Mouse (Mus musculus): ENCODE measurements at regions not wholly inside any gene's neighbourhood (a gene's known extent, or its start where the extent isn't known, plus 50 kb on each side); places are given as distances from the start of the nearest gene placed in this dataset.
"Not testable (repeated sequence)": the region's sequence is repeated elsewhere in the genome, so short reads cannot be mapped to it uniquely, and the experiment has no call there.

DNA sequence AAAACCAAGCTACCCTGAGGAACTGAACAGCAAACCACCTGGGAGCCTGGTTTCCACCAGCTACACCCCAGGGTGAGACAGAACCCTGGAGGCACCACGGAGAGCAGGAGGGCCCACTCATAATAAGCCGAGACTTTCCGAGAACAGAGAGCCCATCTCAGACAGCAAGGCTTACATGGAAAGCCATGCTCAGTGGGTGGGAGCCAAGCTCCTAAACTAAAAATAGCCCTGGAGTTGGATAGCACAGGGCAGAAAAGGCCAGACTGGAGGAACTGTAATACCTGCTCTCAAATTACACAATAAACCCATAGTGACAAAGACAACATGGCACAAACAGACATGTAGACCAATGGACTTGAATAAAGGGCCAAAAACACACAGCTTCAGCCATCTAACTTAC is 69.9 kb downstream of the Fbxo4 start:
- no peak for DNase-seq (ENCODE audit: low spot score in 2 of 2)
- intact Hi-C loops (cut with DNase I): loop anchor here (2.0 to 5.0 kb wide), 2 partner anchors 553 to 707 kb away; no protein-coding TSS in a partner anchor

DNA sequence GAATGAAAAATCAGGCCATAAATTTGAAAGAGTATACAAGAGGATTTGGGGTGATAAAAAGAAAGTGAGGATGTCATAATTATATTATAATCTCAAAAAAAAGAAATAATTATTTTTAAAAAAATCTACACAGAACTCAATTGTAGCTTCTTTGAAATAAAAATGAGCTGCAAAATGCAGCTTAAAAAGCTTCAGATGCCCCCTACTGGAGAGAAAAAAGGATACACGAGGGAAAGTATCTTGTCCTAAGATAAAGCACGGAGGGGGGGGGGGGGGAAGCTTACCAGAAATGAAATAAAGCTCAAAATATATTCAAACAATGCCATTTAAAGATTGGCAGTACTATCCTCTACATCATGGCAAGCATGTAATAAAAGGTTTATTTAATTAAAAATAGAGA is 70.7 kb downstream of the Fbxo4 start:
- intact Hi-C loops (cut with DNase I): loop anchor here (2.0 to 5.0 kb wide), 2 partner anchors 552 to 706 kb away; no protein-coding TSS in a partner anchor
- DNase-seq (ENCODE audit: low spot score in 2 of 2): peak; percentile 4 to 36

DNA sequence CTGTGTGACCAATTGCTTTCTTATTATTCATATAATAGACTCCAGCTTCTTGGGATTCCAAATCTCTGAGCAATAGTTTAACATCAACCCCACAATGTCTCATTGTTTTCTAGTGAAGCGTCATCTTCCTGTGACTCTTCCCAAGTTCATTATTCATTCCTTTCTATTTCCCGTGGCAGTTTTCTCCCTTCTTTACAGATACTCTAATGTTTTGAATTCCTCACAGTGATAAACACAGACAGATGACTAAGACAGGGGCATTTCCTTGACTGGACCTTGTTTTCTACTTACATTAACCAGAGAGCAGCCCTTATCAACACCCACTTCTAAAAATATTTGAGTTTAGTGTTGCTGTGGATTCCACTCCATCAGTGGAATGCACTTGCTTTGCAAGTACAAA is 73.8 kb downstream of the Fbxo4 start:
- intact Hi-C loops (cut with DNase I): loop anchor here (5.0 kb wide), 1 partner anchor 703 kb away; no protein-coding TSS in a partner anchor
- no peak for DNase-seq (ENCODE audit: low spot score in 2 of 2)

DNA sequence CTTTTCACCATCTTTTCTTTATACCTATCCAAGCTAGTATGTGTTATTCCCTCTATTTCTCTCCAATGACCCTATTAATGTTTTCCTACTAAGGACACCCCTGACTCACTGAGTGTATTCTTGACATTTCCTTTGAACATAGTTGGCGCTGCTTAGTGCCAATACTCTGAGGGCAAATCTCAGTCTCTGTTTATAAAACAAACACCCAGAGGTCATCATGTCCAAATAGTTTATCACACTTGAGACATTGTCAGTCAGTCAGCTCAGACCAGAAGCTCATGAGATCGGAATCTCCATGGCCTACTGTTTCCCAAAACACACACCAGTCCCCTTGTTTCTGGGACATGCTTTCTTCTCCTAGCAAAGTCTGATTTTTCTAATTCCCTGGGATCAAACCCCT is 100.9 kb downstream of the Fbxo4 start:
- no peak for DNase-seq (ENCODE audit: low spot score in 2 of 2)
- intact Hi-C loops (cut with DNase I): no loop called here

DNA sequence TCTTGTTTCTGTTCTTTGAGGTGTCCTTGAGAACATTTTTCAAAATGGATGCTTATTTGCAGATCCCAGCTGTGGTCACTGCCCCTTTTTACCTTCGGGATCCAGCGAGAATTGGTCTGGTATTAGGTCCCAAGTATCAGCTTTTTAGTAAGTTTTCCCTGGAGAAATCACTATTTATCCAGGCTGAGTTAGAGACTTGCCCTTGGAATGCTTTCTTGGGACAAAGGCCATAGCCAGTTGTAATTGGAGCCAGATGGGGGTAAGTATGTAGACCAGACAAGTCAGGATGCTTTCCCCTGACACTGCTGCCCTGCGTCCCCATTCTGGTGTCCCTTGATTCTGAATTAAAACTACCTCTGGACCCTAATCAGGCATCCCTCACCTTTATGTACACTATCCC is 101.9 kb downstream of the Fbxo4 start:
- no peak for DNase-seq (ENCODE audit: low spot score in 2 of 2)
- intact Hi-C loops (cut with DNase I): no loop called here

DNA sequence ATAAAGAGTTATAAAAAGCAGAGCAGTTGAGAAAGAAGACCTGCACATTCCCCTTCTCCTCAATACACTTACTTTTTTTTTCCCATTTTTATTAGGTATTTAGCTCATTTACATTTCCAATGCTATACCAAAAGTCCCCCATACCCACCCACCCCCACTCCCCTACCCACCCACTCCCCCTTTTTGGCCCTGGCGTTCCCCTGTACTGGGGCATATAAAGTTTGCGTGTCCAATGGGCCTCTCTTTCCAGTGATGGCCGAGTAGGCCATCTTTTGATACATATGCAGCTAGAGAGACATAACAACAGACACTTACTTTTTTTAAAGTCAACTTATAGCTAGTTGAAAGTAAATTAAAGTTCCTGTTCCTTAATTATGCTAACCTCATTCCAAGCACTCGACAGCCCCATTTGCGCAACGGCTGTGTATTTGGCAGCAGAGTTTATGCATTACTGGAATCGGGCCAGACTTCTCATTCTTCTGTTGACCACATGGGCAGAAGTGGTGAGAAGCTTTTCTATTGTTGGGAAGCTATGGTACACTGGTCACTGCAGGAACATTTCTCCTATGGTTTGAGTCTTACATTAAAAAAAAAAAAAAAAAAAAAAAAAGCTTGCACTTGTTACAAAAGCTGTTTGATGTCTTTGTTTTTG is 104.0 kb downstream of the Fbxo4 start:
- intact Hi-C loops (cut with DNase I): not testable (repeated sequence)
- DNase-seq (ENCODE audit: low spot score in 2 of 2): peak; percentile 1 to 4

DNA sequence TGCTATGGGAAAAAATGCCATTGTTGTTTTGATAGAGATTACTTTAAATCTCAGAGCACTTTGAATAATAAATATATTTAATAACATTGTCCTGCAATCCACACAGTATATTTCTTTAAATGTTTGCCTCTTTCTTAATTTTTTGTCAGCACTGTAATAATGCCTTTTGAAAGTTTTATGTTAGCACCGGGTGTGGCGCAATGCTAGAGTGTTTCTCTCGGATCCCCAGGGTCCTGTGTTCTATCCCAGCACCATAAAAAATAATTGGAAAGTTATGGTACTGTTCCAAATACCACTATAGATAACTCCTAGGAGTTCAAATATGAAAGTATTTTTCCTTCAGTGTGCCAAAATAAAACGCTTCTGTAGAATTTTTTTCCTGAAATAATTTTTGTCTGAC is 147.6 kb downstream of the Fbxo4 start:
- intact Hi-C loops (cut with DNase I): no loop called here
- DNase-seq (ENCODE audit: low spot score in 2 of 2): no peak

DNA sequence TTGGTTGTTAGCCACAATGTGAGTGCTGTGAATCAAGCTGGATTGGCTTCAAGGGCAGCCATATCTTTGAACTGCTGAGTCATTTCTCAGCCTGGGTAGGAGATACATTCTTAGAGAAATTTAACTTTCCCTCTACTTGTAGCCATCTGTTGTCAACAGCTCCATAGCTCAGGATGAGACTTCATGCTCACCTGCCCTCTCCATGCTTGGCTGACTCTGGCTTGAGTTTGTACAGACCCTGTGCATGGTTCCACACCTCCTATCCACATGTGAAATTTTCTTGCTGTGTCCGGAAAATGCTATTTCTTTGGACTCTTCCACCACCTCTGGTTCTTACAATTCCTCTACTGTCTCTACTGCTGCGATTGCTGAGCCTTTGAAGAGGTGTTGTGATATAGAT is 173.9 kb downstream of the Fbxo4 start:
- DNase-seq (ENCODE audit: low spot score in 2 of 2): no peak

DNA sequence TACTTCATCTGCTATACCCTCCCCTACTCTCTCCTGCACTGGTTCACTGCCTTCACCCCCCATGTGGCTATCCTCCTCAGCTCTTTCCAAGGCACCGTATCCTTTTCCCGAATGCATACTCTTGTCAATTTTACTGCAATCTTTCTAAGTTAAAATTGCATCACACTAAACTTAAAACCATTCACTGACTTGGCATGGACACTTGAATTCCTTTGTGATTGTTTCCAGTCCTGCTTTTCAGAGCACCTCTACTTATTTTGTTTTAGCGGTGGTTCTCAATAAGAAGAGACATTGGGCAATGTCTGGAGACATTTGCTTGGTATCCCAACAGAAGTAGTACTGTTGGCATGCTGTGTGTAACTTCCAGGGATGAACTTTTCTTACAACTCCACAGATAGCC is 192.6 kb upstream of the Ghr start:
- intact Hi-C loops (cut with DNase I): no loop called here
- no peak for DNase-seq (ENCODE audit: low spot score in 2 of 2)

More for the DNA sequence above, 173.9 kb downstream of the Fbxo4 start:
- intact Hi-C loops (cut with DNase I): no loop called here

DNA sequence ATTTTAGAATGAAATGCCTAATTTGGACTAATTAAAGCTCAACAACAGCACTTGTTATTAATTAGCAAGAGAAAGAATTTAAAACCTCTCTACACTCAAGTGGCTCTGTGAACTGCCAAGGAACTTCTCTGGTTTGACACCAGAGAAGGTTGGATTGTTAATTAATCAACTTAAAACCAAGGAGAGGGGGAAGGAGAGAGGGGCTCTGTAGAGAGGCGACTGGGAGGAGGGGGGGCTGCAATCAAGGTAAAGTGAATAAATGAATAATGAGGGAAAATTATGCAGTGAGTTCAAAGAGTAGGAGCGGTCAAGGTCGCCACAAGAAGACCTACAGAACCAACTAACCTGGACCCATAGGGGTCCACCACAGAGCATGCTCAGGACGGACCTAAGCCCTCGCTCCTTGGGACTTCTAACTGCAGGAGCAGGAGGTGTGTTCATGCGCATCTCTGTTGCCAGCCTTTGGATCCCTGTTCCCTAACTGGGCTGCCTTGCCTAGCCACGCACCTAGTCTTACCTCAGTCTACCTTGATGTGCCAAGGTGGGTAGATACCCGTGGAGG is 189.0 kb upstream of the Ghr start:
- intact Hi-C loops (cut with DNase I): no loop called here
- no peak for DNase-seq (ENCODE audit: low spot score in 2 of 2)

DNA sequence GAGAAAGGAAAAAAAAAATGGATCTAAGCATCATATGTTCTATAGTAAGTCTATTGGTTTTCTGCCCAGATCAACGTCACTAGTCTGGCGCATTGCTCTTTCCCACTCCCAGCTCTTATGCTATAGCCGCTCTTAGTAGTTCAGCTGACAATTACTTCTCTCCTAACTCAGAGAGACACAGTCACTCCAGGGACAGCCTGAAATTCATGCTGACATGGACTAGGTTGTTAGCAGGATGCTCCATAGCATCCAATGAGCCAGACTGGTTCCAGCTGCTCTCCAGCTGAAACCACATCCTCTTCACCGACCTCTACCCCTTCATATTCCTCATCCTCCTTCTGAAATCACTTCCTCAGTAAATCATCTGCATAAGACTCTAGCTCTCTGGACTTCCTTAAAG is 187.0 kb upstream of the Ghr start:
- intact Hi-C loops (cut with DNase I): no loop called here
- DNase-seq (ENCODE audit: low spot score in 2 of 2): peak in 1 of 2 experiments; percentile 6

DNA sequence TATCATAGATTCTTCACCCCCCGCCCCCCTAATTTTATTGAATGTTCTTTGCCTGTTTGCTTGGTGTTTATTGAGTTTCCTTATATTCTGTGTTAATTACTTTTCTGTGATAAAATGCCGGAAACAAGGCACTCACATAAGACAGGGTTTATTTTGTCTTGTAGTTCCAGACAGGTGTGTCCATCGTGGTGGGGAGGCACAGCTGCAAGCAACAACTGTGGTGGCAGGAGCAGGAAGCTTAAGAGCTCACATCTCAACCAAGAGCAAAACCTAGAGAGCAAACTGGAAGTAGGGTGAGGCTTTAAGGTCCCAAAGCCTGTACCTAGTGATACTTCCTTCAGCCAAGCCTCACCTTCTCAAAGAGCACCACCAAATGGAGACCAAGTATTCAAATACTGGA is 181.4 kb upstream of the Ghr start:
- DNase-seq (ENCODE audit: low spot score in 2 of 2): no peak
- intact Hi-C loops (cut with DNase I): no loop called here

DNA sequence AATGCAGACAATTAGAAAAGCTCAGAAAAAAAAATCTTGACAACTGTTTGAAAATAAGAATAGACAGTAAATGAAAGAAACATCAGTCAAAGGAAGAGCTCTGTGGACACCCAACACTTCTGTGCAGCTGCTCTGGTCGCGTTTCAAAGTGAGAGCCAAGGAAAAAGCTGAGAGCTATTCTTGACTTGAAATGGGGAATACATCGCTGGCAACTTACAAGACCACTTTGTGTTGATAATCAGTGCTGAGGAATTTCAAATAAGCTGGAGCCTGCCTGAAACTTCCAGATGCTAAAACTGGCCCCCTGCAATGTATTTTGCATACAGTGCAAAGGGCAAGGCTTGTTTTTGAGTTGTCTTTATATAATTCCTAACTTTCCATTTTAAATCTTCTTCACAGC is 177.1 kb upstream of the Ghr start:
- intact Hi-C loops (cut with DNase I): no loop called here
- DNase-seq (ENCODE audit: low spot score in 2 of 2): no peak

DNA sequence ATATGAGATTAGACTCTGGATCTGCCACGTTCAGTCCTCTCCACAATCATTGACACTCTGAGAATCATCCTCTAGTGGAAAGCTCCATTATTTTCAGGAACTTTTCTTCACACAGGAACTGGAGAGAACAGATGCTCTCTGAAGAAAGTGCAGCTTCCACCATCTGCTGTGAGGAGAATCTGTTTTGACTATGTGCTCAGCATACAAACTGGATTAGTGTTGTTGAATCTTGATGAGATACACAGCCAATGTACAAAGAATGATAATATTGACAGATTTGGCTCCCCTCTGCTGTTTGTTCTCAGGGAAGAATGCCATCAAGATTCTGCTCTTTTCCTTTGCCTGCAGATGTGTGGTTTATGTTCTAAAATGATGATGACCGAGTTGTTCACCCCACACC is 172.3 kb upstream of the Ghr start:
- intact Hi-C loops (cut with DNase I): loop anchor here (5.0 to 10.0 kb wide), 2 partner anchors 173 to 411 kb away; partner anchors contain the start of gene Ghr
- DNase-seq (ENCODE audit: low spot score in 2 of 2): peak; percentile 54 to 87

DNA sequence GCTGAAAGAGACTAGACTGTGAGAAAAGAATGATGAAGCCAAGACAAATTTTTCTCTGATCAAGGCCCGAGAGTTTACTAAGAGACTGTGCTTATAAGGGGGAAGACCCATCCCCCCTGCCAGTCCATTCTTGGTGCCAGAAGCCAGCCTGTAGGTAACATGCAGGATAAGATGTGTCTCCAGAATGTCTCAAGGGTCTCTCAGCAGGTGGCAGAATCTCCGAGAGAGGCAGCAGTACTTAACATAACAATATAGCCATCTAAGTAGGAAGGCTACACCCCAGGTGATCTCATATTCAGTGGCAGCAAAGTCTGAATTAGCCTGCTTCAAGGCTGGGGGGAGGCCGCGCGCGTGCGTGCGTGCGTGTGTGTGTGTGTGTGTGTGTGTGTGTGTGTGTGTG is 164.8 kb upstream of the Ghr start:
- intact Hi-C loops (cut with DNase I); DNase-seq (ENCODE audit: low spot score in 2 of 2): not testable (repeated sequence)

DNA sequence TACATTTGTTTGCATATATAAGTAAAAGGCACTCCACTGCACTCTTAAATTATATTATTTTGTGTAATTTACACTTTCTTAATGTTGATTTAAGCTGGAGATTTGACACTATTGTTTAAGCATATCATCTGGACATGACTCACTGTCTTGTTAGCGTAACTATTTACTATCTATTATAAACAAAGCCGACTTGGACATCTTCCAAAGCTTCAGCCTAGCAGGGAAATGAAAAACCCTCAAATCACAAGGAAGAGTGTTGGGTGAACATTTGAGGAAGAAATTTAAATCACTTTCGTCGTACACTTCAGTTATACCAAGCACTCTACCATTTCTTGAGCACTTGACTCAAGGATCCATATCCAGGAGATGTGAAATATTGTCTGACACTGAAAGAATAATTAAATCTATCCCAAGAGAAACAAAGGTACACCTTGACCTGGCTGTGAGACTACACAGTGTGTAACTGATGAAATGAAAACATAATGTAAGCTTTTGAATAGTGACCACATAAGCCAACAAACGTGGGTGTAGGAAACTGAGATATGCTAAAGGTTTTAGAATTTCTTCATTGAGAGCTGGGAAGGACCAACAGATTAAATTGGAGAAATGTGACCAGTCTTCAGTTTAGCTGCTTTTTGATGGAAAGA is 160.0 kb upstream of the Ghr start:
- no peak for DNase-seq (ENCODE audit: low spot score in 2 of 2)
- intact Hi-C loops (cut with DNase I): no loop called here

DNA sequence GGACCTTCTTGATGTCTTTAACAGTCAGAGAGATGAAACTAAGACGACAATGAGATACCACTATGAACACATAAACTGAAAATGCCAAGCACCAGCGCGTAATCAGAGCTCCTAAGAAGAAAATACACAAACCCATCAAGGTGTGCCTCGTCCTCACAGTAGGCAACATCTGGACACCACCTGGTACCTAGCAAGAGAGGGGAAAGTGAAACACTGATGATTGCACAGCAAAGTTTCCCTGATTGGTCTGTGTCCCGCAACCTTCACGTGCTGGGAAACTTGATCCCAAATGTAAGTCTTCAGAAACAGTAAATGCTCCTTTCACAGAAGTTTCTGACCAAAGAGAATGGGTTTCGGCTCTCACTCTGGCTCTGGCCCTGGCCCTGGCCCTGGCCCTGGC is 158.9 kb upstream of the Ghr start:
- no peak for DNase-seq (ENCODE audit: low spot score in 2 of 2)
- intact Hi-C loops (cut with DNase I): no loop called here

DNA sequence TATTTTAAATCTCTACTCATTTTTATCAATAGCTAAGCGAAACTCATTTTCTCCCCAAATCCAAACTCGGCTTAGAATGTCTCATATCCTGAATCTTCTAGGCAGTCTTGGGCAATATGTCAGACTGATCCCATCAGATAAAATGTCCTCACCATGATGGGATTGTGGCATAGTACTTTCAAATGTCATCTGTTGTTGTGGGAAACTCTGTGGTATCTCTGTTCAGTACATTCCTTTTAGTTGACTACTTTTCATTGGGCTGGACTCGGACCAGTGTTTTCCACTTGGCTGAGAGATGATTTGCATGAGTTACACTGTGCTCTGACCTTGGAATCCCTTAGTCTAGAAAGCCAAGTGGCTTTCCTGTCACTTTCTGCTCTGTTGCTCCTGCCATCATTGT is 141.9 kb upstream of the Ghr start:
- intact Hi-C loops (cut with DNase I): no loop called here
- DNase-seq (ENCODE audit: low spot score in 2 of 2): no peak

DNA sequence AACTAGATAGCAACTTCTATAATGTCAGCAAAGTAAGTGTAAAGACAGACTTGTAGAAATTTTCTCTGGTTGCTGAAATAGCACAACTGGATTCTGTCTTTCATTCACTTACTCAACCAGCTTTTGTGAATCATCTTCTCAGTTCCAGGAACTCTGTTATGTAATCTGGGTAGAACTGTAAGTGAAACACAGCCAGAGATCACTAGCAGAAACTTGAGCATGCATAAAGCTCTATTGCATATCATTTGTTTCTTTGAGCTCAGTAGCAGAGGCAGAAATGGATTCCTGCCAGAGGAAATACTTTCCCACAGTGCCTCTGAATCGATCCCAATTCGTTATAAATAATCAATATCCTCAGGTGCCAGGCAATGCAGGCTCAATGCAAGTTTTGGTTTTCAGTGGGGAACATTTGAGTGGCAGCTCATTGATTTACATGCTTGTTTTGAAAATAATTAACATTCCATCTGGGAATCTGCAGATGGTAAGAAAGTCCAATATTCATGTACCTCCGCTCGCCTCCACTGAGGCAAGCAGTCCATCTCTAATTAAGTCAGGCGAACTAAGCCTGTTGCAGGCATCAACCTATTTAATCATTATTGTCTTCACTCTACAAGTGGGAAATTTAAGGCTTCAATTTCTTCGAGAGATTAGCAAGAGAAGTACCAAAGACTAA is 137.5 kb upstream of the Ghr start:
- intact Hi-C loops (cut with DNase I): no loop called here
- DNase-seq (ENCODE audit: low spot score in 2 of 2): peak in 1 of 2 experiments; percentile 43

DNA sequence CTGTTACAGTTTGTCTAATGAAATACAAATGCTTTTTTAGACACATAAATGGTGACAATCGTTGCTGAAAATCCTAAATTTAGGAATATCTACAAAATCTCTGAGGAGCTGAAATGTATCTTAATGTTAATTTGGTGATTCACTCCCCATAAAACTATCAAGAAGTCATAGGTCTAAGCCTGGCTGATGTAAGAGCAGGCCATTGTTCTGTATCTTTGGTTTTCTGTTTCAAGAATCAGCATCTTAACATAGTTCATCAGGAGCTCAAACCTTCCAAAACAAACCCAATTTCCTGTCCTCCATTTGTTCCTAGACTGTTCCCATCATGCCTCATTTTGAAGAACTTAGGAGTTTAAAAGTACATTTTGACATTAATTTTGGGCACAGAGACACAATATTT is 128.5 kb upstream of the Ghr start:
- intact Hi-C loops (cut with DNase I): no loop called here
- no peak for DNase-seq (ENCODE audit: low spot score in 2 of 2)
